Mouse (Mus musculus) neural tube, embryonic 12.5 days (tissue): ENCODE measurements around the gene B430306N03Rik. TPM values are rescaled to one million over a fixed set of nuclear protein-coding genes. Genes with fewer than 3 reads are reported as not detected.
A peak's percentile ranks its signal among the peaks of the same experiment; 100 is the strongest.

Experiments
- ATAC-seq: fragments of 200-750 bp; cut with Nextera tagmentation; 2 replicates; pipeline ENCODE4 v1.8.0; 2017; ENCODE audit warnings: low read depth, mild to moderate bottlenecking, moderate TSS enrichment, moderate library complexity; ENCODE audit not compliant: low FRiP score
- H3K27ac ChIP-seq: fragments of 300-500 bp; sonication (generic); 2 replicates; pipeline ENCODE4 v1.5.1; 2016
- H3K27me3 ChIP-seq: fragments of 300-500 bp; sonication (generic); replicated peaks from 2 replicates; pipeline ENCODE4 v1.6.1; 2016; ENCODE audit warnings: mild to moderate bottlenecking
- H3K36me3 ChIP-seq: fragments of 300-500 bp; sonication (generic); 2 replicates; pipeline ENCODE4 v1.6.1; 2016; ENCODE audit warnings: mild to moderate bottlenecking
- H3K4me1 ChIP-seq: fragments of 300-500 bp; sonication (generic); 2 replicates; pipeline ENCODE4 v1.6.1; 2016
- H3K4me2 ChIP-seq: fragments of 300-500 bp; sonication (generic); replicated peaks from 2 replicates; pipeline ENCODE4 v1.6.1; 2016; ENCODE audit warnings: mild to moderate bottlenecking
- H3K4me3 ChIP-seq: fragments of 300-500 bp; sonication (generic); 2 replicates; pipeline ENCODE4 v1.5.1; 2016
- H3K9ac ChIP-seq: fragments of 300-500 bp; sonication (generic); 2 replicates; pipeline ENCODE4 v1.6.1; 2016; ENCODE audit warnings: mild to moderate bottlenecking
- H3K9me3 ChIP-seq: fragments of 300-500 bp; sonication (generic); 2 replicates; pipeline ENCODE4 v1.6.1; 2016; ENCODE audit warnings: mild to moderate bottlenecking
- WGBS: fragments of 180-500 bp; shearing (Covaris S2); methylation state at CpG from one replicate; pipeline ENCODE4 v1.1.7; 2016; 5-methylcytosine and 5-hydroxymethylcytosine counted together
- polyA plus RNA-seq: library from polyadenylated mRNA; unstranded; fragments of >200 nt; fragmentation: Nextera tagmentation; extraction: Ambion mirVana; gene quantifications from 2 replicates; pipeline ENCODE4 v1.2.1, GENCODE M21; 2016

Gene B430306N03Rik
- polyA plus RNA-seq, 1 experiment from 2014 or later = not detected

DNA sequence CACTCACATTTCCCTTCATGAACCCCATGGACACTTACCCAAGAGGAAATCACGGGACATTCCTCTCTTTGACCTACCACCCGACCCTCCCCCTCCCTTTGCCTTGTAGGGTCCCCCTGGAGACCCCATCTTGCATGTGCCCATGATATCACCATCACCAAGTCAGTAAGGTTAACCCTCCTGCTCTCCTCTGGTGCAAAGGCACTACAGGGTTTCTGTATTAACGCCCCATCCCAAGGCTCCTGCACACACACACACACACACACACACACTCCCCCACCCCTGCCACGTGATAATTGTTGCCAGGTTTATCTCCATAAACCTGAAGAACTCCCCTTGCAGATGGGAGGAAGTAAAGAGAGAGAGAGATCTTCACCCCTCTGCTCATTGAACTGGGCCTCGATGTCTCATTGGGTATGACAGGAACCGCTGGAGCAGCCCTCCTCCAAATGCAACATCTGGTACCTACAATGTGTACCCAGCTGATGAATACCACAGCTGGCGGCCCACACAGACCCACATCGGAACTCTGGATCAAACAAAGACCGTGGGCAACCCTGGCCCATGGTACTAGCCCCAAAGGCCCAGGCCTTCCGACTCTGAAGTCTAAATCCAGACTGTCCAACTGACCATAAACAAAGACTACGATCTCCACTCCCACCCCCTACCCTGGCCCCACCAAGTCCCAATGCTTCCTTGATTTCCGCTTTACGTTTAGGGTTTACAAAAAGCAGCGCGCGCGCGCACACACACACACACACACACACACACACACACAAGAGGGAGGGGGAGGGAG, 34.8 kb upstream of the B430306N03Rik start:
- WGBS = 38% methylated on average over 18 of the region's 18 CpGs
- ATAC-seq = 0 out of 2 replicates have a peak, but pooled peaks have one; percentile 41

DNA sequence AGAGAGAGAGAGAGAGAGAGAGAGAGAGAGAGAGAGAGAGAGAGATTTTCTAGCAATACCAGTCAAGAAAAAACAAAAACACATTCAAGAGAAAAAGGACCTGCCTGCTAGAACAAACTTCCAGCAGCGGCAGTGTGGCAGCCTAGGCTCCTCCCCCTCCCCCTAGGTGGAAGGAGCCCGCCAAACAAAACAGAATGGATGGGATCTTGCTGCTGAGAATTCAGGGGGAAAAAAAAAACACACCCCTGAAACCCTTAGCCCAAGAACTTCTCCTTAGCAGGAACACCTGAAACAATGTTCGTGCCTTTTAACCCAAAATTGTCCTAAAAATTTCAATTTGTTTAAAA, 34.2 kb upstream of the B430306N03Rik start:
- Histone ChIP-seq H3K4me3 (peak overlapping the region; percentile 13; the same call in 1 of the 2 replicates), H3K9ac (peak overlapping the region; percentile 38)

More for the DNA sequence above, 34.8 kb upstream of the B430306N03Rik start:
- no peak overlapping the region for H3K27ac ChIP-seq
- no peaks in the 10 kb centered on the region for H3K9me3 ChIP-seq
- no peaks in the 10 kb centered on the region for H3K27me3 ChIP-seq
- H3K4me3 ChIP-seq = peak overlapping the region; percentile 13; the same call in 1 of the 2 replicates
- peak overlapping the region; percentile 53 for H3K4me2 ChIP-seq
- H3K9ac ChIP-seq = peak overlapping the region; percentile 38
- no peaks in the 10 kb centered on the region; the same call in 1 of the 2 replicates for H3K4me1 ChIP-seq
- no peaks in the 10 kb centered on the region for H3K36me3 ChIP-seq

DNA sequence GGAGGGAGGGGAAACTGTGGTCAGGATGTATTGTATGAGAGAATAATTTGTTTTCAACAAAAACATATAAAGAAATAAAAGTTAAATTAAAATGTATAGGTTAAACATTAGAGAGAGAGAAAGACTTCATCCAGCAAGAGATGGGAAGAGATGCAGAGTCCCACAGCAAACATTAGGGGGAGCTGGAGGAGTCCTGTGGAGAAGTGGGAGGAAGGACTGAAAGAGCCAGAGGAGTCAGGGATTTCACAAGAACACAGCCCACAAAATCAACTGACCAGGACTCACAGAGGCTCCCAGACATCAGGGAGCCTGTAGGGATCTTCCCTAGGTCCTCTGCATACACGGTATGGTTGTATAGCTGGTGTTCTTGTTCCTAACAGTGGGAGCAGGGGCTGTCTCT, 29.2 kb upstream of the B430306N03Rik start:
- Histone ChIP-seq H3K27ac (no peak overlapping the region), H3K9me3 (no peaks in the 10 kb centered on the region), H3K4me1 (no peaks in the 10 kb centered on the region), H3K9ac (no peak overlapping the region), H3K4me3 (no peak overlapping the region), H3K27me3 (no peaks in the 10 kb centered on the region), H3K36me3 (no peaks in the 10 kb centered on the region), H3K4me2 (no peak overlapping the region)
- ATAC-seq = no peak
- WGBS = 33% methylated on average over 1 of the region's 1 CpGs

More for the DNA sequence above, 34.2 kb upstream of the B430306N03Rik start:
- 4% methylated on average over 3 of the region's 3 CpGs for WGBS
- no peaks in the 10 kb centered on the region for H3K36me3 ChIP-seq
- no peak for ATAC-seq
- no peaks in the 10 kb centered on the region; the same call in 1 of the 2 replicates for H3K4me1 ChIP-seq
- H3K4me2 ChIP-seq = peak overlapping the region; percentile 53
- H3K9me3 ChIP-seq = no peaks in the 10 kb centered on the region
- no peak overlapping the region for H3K27ac ChIP-seq
- H3K27me3 ChIP-seq = no peaks in the 10 kb centered on the region

DNA sequence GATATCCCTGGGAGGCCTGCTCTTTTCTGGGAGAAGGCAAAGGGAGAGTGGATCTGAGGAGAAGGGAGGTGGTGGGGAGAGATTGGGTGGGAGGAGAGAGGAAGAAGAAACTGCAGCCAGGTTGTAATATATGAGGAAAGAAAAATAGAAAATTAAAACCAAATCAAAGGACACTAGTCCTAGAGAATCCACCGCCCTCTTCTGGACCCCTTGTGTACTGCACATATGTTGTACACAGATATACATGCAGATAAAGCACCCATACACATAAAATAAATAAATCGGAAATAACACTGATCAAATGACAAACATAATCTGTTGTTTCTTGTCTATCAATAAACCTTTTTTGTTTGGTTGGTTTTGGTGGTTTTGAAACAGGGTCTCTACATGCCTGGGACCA, 28.7 kb upstream of the B430306N03Rik start:
- no peaks in the 10 kb centered on the region for H3K36me3 ChIP-seq
- no peak overlapping the region for H3K27ac ChIP-seq
- no peaks in the 10 kb centered on the region for H3K9me3 ChIP-seq
- ATAC-seq = no peak
- H3K9ac ChIP-seq = no peak overlapping the region
- H3K27me3 ChIP-seq = no peaks in the 10 kb centered on the region
- 56% methylated on average over 2 of the region's 2 CpGs for WGBS
- H3K4me3 ChIP-seq = no peak overlapping the region
- no peaks in the 10 kb centered on the region for H3K4me1 ChIP-seq
- no peak overlapping the region for H3K4me2 ChIP-seq

DNA sequence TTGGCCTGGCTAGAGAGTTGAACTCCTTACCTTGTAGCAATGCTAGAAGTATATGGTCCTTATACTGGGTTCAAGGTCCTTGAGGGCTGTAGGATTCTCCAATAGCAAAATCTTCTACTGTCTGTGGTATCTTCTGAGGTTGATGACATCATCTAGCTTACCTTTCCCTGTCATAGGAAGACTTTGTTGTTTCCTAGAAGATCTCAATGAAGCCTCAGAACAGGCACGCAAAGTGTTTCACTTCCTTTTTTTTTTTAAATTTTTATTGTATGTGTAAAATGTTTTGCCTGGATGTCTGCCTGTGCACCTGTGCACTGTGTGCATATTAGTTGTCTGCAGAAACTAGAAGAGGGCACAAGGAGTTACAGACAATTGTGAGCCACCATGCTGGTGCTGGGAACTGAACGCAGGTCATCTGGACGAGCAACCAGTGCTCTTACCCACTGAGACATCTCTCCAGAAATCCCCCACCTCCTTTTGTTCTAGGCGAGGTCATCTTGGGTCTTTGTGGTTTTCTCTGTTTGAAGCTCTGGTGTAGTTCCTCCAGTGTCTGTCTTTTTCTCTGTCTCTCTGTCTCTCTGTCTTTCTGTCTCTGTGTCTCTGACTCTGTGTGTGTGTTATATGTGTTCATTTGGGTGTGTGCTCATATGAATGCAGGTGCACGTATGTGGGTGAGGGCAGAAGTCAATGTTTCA, 22.3 kb upstream of the B430306N03Rik start:
- WGBS = 82% methylated on average over 5 of the region's 5 CpGs
- Histone ChIP-seq H3K4me2 (no peak overlapping the region), H3K27ac (no peak overlapping the region), H3K9ac (no peak overlapping the region), H3K9me3 (no peaks in the 10 kb centered on the region), H3K4me3 (no peak overlapping the region), H3K4me1 (no peaks in the 10 kb centered on the region), H3K27me3 (no peaks in the 10 kb centered on the region), H3K36me3 (no peaks in the 10 kb centered on the region)
- no peak for ATAC-seq

DNA sequence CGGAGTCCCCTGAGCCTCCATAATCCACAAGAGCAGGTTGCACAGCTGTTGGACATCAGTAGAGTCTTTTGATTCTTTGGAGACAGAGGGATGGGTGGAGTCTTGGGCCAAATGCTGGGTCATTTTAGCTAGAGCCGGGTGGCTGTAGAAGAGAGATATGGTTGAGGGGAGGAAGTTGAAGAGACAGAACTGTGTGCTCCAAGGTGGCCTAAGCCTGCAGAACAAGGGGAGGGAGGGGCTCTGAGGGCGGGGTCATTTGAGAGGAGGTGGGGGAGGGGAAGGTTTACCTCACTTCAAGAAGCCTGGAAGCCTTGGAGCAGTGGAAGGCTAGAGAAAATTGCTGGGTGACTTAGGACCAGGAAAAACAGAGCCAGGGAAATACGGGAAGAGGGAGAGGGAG, 16.7 kb upstream of the B430306N03Rik start, which contains the start of gene Treml2:
Gene Treml2 (plus strand): TSS at position 296 of the 400 bp plus-strand sequence.
- no peak within 1 kb of the TSS for H3K27ac ChIP-seq
- ATAC-seq = no peak

DNA sequence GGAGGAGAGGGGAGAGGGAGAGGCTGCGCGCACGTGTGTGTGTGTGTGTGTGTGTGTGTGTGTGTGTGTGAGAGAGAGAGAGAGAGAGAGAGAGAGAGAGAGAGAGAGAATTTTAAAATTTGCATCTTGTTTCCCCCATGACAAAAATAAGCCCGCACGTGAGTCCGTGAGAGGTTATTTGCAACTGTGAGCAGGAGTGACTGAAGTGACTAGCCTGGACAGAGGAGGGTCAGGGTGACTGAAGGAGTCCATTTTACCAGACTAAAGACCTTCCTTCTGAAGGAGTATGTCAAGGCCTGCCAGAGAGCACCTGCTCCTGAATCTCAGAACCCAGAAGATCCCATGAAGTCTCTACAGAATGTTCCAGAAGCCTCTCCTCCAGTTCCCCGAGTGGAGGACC, 16.2 kb upstream of the B430306N03Rik start:
- Histone ChIP-seq H3K4me2 (no peak overlapping the region), H3K4me1 (no peaks in the 10 kb centered on the region), H3K27ac (no peak overlapping the region), H3K27me3 (no peaks in the 10 kb centered on the region), H3K4me3 (no peak overlapping the region), H3K9me3 (no peaks in the 10 kb centered on the region), H3K9ac (no peak overlapping the region), H3K36me3 (no peaks in the 10 kb centered on the region)
- WGBS = 65% methylated on average over 7 of the region's 7 CpGs
- ATAC-seq = no peak

More for the DNA sequence above, 16.7 kb upstream of the B430306N03Rik start, which contains the start of gene Treml2:
- 38% methylated on average over 3 of the region's 4 CpGs for WGBS
- no peak within 1 kb of the TSS for H3K4me3 ChIP-seq
- no peak within 1 kb of the TSS for H3K9ac ChIP-seq
- H3K36me3 ChIP-seq = no peaks in the 10 kb centered on the region
- no peaks in the 10 kb centered on the region for H3K4me1 ChIP-seq
- no peaks in the 10 kb centered on the region for H3K27me3 ChIP-seq
- no peaks in the 10 kb centered on the region for H3K9me3 ChIP-seq
- H3K4me2 ChIP-seq = no peak within 1 kb of the TSS

DNA sequence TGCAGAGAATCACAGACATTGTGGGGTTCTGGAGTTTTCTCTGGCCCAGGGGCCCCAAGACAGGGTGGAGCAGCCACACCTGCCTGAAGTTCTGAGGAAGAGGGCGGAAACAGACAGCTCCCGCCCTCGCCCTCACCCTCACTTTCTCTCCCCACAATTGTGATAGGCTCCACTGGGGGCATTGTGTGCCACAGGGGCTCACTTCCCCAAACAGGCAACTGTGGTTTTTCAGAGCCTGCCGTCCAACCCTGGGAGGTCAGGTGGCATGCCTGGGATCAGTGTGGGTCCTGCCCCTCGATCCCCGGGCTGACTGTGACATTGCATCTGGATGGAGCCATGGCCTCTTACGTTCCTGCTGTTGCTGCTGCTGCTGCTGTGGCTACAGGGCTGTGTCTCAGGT, 15.7 kb upstream of the B430306N03Rik start:
- Histone ChIP-seq H3K4me2 (no peak overlapping the region), H3K4me1 (no peaks in the 10 kb centered on the region), H3K9ac (no peak overlapping the region), H3K27ac (no peak overlapping the region), H3K4me3 (no peak overlapping the region), H3K9me3 (no peaks in the 10 kb centered on the region), H3K27me3 (no peaks in the 10 kb centered on the region), H3K36me3 (no peaks in the 10 kb centered on the region)
- ATAC-seq = no peak
- WGBS = 69% methylated on average over 7 of the region's 7 CpGs

DNA sequence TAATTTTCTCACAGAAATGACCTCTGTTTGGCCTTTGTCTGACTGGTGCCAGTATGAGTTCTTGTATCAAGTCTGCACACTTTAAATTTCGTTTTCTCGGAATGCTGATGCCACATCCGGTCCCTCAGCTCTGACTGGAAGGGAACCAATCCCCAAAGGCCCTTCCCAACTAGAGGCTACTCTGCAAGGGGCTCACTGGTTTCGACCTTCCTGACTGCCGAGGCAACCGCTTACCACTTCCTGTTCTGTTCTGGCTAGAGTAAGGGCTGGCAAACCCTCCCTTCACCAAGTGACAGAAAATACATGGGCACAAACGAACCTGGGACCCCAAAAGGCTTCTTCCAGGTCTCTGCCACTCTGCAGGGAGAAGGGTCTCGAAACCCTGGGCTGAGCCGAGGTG, 15.1 kb upstream of the B430306N03Rik start:
- ATAC-seq = no peak
- Histone ChIP-seq H3K27me3 (no peaks in the 10 kb centered on the region), H3K4me1 (no peaks in the 10 kb centered on the region), H3K27ac (no peak overlapping the region), H3K9ac (no peak overlapping the region), H3K4me2 (no peak overlapping the region), H3K36me3 (no peaks in the 10 kb centered on the region), H3K4me3 (no peak overlapping the region), H3K9me3 (no peaks in the 10 kb centered on the region)
- WGBS = 81% methylated on average over 9 of the region's 9 CpGs

DNA sequence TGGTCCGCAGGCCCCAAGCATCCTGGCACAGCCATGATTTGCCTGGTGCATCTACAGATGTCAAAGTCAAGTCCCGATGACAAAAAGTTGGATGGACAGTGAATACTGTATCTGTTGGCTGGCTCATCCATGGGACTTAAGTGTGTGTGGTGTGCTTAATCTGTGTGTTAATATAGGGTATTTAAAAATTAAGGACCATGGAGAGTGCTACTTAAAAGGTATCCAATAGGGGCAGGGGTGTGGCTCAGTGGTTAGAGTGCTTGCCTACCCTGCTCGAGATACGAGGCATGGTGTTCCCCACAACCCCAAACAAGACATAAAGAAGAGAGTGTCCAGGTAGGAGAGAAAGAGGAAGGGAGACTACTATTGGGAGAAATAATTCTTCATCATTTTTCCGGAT, 14.1 kb upstream of the B430306N03Rik start:
- H3K9me3 ChIP-seq = no peaks in the 10 kb centered on the region
- 96% methylated on average over 5 of the region's 5 CpGs for WGBS
- ATAC-seq = no peak
- H3K36me3 ChIP-seq = no peaks in the 10 kb centered on the region
- no peak overlapping the region for H3K27ac ChIP-seq
- H3K4me1 ChIP-seq = no peaks in the 10 kb centered on the region
- H3K4me2 ChIP-seq = no peak overlapping the region
- no peaks in the 10 kb centered on the region for H3K27me3 ChIP-seq
- H3K9ac ChIP-seq = no peak overlapping the region
- no peak overlapping the region for H3K4me3 ChIP-seq

DNA sequence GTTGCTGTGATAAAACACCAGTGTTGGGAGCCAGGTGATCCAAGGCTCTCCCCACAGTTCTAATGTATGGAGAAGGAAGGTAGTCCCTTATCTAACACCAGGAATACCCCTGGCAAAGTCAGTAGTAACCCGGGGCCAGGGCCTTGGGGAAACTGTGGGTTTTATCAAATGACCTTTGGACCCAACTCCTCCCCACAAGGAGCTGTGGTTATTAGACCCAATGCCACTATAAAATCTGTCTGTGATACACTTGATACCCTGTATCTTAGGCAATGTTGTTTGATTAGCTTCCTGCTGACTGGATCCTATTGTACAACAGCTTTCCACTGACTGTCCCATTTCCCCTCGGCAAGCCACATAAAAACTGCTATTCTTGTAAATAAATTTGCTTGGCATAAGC, 3.8 kb upstream of the B430306N03Rik start:
- Histone ChIP-seq H3K9ac (no peak overlapping the region), H3K36me3 (no peaks in the 10 kb centered on the region), H3K4me1 (no peaks in the 10 kb centered on the region), H3K27ac (no peak overlapping the region), H3K4me2 (no peak overlapping the region), H3K27me3 (no peaks in the 10 kb centered on the region), H3K9me3 (no peaks in the 10 kb centered on the region), H3K4me3 (no peak overlapping the region)
- ATAC-seq = no peak
- WGBS = 75% methylated on average over 2 of the region's 2 CpGs

DNA sequence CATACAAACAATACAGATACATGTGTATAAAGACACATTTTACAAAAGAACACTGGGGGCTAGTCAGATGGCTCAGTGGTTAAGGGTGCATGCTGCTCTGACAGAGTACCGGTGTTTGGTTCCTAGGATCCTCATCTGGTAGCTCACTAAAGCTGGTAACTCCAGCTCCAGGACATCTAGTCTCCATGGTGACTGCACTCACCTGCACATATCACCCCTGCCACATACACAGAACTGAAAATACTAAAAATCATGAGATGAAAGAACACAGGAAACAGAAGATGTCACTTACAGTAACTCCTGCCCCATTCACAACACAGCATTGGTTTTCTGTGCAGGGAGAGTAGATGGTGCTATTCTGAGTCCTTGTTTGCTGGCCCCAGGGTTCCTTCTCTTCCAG, 2.7 kb downstream of the B430306N03Rik start:
- no peaks in the 10 kb centered on the region for H3K27me3 ChIP-seq
- WGBS = 96% methylated on average over 1 of the region's 1 CpGs
- no peaks in the 10 kb centered on the region for H3K9me3 ChIP-seq
- no peaks in the 10 kb centered on the region for H3K4me1 ChIP-seq
- no peak overlapping the region for H3K27ac ChIP-seq
- no peak overlapping the region for H3K9ac ChIP-seq
- H3K4me3 ChIP-seq = no peak overlapping the region
- no peaks in the 10 kb centered on the region for H3K36me3 ChIP-seq
- no peak overlapping the region for H3K4me2 ChIP-seq
- ATAC-seq = no peak
